Mouse (Mus musculus) forebrain, embryonic 16.5 days (tissue): ENCODE measurements around the gene Sf3b5. TPM values are rescaled to one million over a fixed set of nuclear protein-coding genes. Genes with fewer than 3 reads are reported as not detected.

ENCODE experiments used
- ATAC-seq: fragments of 200-750 bp; cut with Nextera tagmentation; 2 replicates; pipeline ENCODE4 v1.8.0; 2017; ENCODE audit warnings: mild to moderate bottlenecking, moderate library complexity
- H3K27ac ChIP-seq: fragments of 300-500 bp; sonication (generic); 2 replicates; pipeline ENCODE4 v1.5.1; 2014; ENCODE audit warnings: low read length, control low read depth
- H3K27me3 ChIP-seq: fragments of 300-500 bp; sonication (generic); replicated peaks from 2 replicates; pipeline ENCODE4 v1.6.1; 2014; ENCODE audit warnings: low read length; ENCODE audit not compliant: control insufficient read depth, insufficient read depth
- H3K36me3 ChIP-seq: fragments of 300-500 bp; sonication (generic); 2 replicates; pipeline ENCODE4 v1.6.1; 2014; ENCODE audit not compliant: control insufficient read depth, insufficient read depth
- H3K4me1 ChIP-seq: fragments of 300-500 bp; sonication (generic); replicated peaks from 2 replicates; pipeline ENCODE4 v1.6.1; 2014; ENCODE audit warnings: low read length; ENCODE audit not compliant: control insufficient read depth, insufficient read depth
- H3K4me2 ChIP-seq: fragments of 300-500 bp; sonication (generic); 2 replicates; pipeline ENCODE4 v1.6.1; 2014; ENCODE audit warnings: mild to moderate bottlenecking, low read length, control low read depth
- H3K4me3 ChIP-seq: fragments of 300-500 bp; sonication (generic); replicated peaks from 2 replicates; pipeline ENCODE4 v1.5.1; 2014; ENCODE audit warnings: mild to moderate bottlenecking, low read length, control low read depth
- H3K9ac ChIP-seq: fragments of 300-500 bp; sonication (generic); replicated peaks from 2 replicates; pipeline ENCODE4 v1.6.1; 2014; ENCODE audit warnings: low read depth, low read length, control low read depth
- H3K9me3 ChIP-seq: fragments of 300-500 bp; sonication (generic); 2 replicates; pipeline ENCODE4 v1.6.1; 2016; ENCODE audit warnings: low read length; ENCODE audit not compliant: control insufficient read depth
- WGBS: fragments of 180-500 bp; shearing (Covaris S2); extraction: QIAGEN DNeasy Blood & Tissue Kit; methylation state at CpG from one replicate; pipeline ENCODE4 v1.1.7; 2014; 5-methylcytosine and 5-hydroxymethylcytosine counted together
- polyA plus RNA-seq: library from polyadenylated mRNA; unstranded; fragments of >200 nt; fragmentation: Nextera tagmentation; extraction: Ambion mirVana; gene quantifications from 2 replicates; pipeline ENCODE4 v1.2.1, GENCODE M21; 2015

The Sf3b5 gene
- polyA plus RNA-seq, 1 experiment from 2014 or later = 25.1 TPM

- H3K4me2 ChIP-seq = no peak overlapping the region
- H3K4me1 ChIP-seq = no peaks in the 10 kb centered on the region
- H3K36me3 ChIP-seq = no peaks in the 10 kb centered on the region
- no peaks in the 10 kb centered on the region for H3K27me3 ChIP-seq
- no peak for ATAC-seq
- H3K9me3 ChIP-seq = no peaks in the 10 kb centered on the region
- no peak overlapping the region for H3K4me3 ChIP-seq
- 86% methylated on average over 3 of the region's 3 CpGs for WGBS
- no peak overlapping the region for H3K9ac ChIP-seq
- no peak overlapping the region for H3K27ac ChIP-seq
Observed at GRCm38 (mm10) chr10:12975461-12975860, 29.7 kb upstream of the Sf3b5 start.

GRCm38 (mm10) chr10:12975957-12976356 is 29.2 kb upstream of the Sf3b5 start:
- Histone ChIP-seq H3K4me1 (no peaks in the 10 kb centered on the region), H3K27ac (no peak overlapping the region), H3K27me3 (no peaks in the 10 kb centered on the region), H3K9me3 (no peaks in the 10 kb centered on the region), H3K9ac (no peak overlapping the region), H3K4me2 (no peak overlapping the region), H3K36me3 (no peaks in the 10 kb centered on the region), H3K4me3 (no peak overlapping the region)
- WGBS = 83% methylated on average over 7 of the region's 7 CpGs
- ATAC-seq = no peak

GRCm38 (mm10) chr10:12976552-12976951 is 28.6 kb upstream of the Sf3b5 start:
- Histone ChIP-seq H3K4me1 (no peaks in the 10 kb centered on the region), H3K4me3 (no peak overlapping the region), H3K36me3 (no peaks in the 10 kb centered on the region), H3K9me3 (no peaks in the 10 kb centered on the region), H3K27me3 (no peaks in the 10 kb centered on the region), H3K4me2 (no peak overlapping the region), H3K27ac (no peak overlapping the region), H3K9ac (no peak overlapping the region)
- ATAC-seq = no peak
- 97% methylated on average over 7 of the region's 7 CpGs for WGBS

- Histone ChIP-seq H3K27ac (no peak overlapping the region), H3K4me1 (no peaks in the 10 kb centered on the region), H3K9me3 (no peaks in the 10 kb centered on the region), H3K27me3 (no peaks in the 10 kb centered on the region), H3K9ac (no peak overlapping the region), H3K4me2 (no peak overlapping the region), H3K4me3 (no peak overlapping the region), H3K36me3 (no peaks in the 10 kb centered on the region)
- 72% methylated on average over 9 of the region's 9 CpGs for WGBS
- no peak for ATAC-seq
Observed at GRCm38 (mm10) chr10:12977787-12978212, 27.3 kb upstream of the Sf3b5 start.

- WGBS = 83% methylated on average over 7 of the region's 7 CpGs
- no peaks in the 10 kb centered on the region for H3K9me3 ChIP-seq
- H3K9ac ChIP-seq = no peak overlapping the region
- H3K4me2 ChIP-seq = no peak overlapping the region
- H3K4me3 ChIP-seq = no peak overlapping the region
- H3K27ac ChIP-seq = no peak overlapping the region
- ATAC-seq = no peak
- H3K27me3 ChIP-seq = no peaks in the 10 kb centered on the region
- H3K4me1 ChIP-seq = no peaks in the 10 kb centered on the region
- no peaks in the 10 kb centered on the region for H3K36me3 ChIP-seq
Observed at GRCm38 (mm10) chr10:12981071-12981470, 24.1 kb upstream of the Sf3b5 start.

- H3K27ac ChIP-seq = no peak overlapping the region
- no peak overlapping the region for H3K4me3 ChIP-seq
- H3K36me3 ChIP-seq = no peaks in the 10 kb centered on the region
- 68% methylated on average over 3 of the region's 3 CpGs for WGBS
- H3K9ac ChIP-seq = no peak overlapping the region
- no peaks in the 10 kb centered on the region for H3K4me1 ChIP-seq
- no peak for ATAC-seq
- H3K27me3 ChIP-seq = no peaks in the 10 kb centered on the region
- no peaks in the 10 kb centered on the region for H3K9me3 ChIP-seq
- no peak overlapping the region for H3K4me2 ChIP-seq
Observed at GRCm38 (mm10) chr10:12983516-12983915, 21.6 kb upstream of the Sf3b5 start.

DNA sequence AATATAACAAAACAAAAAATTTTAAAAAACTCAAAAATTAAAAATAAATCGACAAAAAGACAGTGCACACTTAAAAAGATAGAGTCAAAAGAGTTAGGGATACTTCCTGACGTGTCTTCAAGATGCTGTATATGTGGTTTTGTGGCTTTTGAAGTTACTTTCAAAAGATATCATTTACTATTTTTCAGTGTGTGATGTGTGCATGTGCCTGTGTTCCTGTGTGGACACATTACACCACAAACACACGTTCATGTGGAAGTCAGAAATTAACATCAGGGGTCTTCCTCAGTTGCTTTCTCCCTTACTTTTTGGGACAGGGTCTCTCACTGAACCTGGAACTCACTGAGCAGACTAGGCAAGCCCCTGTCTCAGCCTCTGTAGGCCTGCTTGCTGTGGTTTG is 20.1 kb upstream of the Sf3b5 start:
- no peak overlapping the region for H3K4me2 ChIP-seq
- WGBS = 86% methylated on average over 3 of the region's 3 CpGs

GRCm38 (mm10) chr10:12986485-12986884 is 18.7 kb upstream of the Sf3b5 start:
- no peak overlapping the region for H3K4me3 ChIP-seq
- H3K4me2 ChIP-seq = no peak overlapping the region
- H3K9me3 ChIP-seq = no peaks in the 10 kb centered on the region
- 22% methylated on average over 5 of the region's 5 CpGs for WGBS
- H3K36me3 ChIP-seq = no peaks in the 10 kb centered on the region
- H3K27ac ChIP-seq = no peak overlapping the region
- peak; percentile 82 for ATAC-seq
- no peaks in the 10 kb centered on the region for H3K27me3 ChIP-seq
- no peak overlapping the region for H3K9ac ChIP-seq
- H3K4me1 ChIP-seq = no peaks in the 10 kb centered on the region

More for the DNA sequence above, 20.1 kb upstream of the Sf3b5 start:
- no peaks in the 10 kb centered on the region for H3K9me3 ChIP-seq
- H3K4me3 ChIP-seq = no peak overlapping the region
- ATAC-seq = no peak
- H3K4me1 ChIP-seq = no peaks in the 10 kb centered on the region
- no peak overlapping the region for H3K27ac ChIP-seq
- no peaks in the 10 kb centered on the region for H3K36me3 ChIP-seq
- no peaks in the 10 kb centered on the region for H3K27me3 ChIP-seq
- no peak overlapping the region for H3K9ac ChIP-seq

- peak; percentile 21; the same call in 1 of the 2 replicates for ATAC-seq
- H3K27me3 ChIP-seq = no peaks in the 10 kb centered on the region
- H3K27ac ChIP-seq = no peak overlapping the region
- no peak overlapping the region for H3K4me3 ChIP-seq
- no peaks in the 10 kb centered on the region for H3K9me3 ChIP-seq
- H3K4me1 ChIP-seq = no peaks in the 10 kb centered on the region
- H3K36me3 ChIP-seq = no peaks in the 10 kb centered on the region
- WGBS = 54% methylated on average over 4 of the region's 4 CpGs
- H3K9ac ChIP-seq = no peak overlapping the region
- H3K4me2 ChIP-seq = no peak overlapping the region
Observed at GRCm38 (mm10) chr10:12986943-12987342, 18.2 kb upstream of the Sf3b5 start.

- H3K36me3 ChIP-seq = no peaks in the 10 kb centered on the region
- H3K27me3 ChIP-seq = no peaks in the 10 kb centered on the region
- H3K4me1 ChIP-seq = no peaks in the 10 kb centered on the region
- no peak overlapping the region for H3K4me2 ChIP-seq
- ATAC-seq = no peak
- 85% methylated on average over 5 of the region's 5 CpGs for WGBS
- no peaks in the 10 kb centered on the region for H3K9me3 ChIP-seq
- no peak overlapping the region for H3K9ac ChIP-seq
- H3K27ac ChIP-seq = no peak overlapping the region
- H3K4me3 ChIP-seq = no peak overlapping the region
Observed at GRCm38 (mm10) chr10:12991953-12992352, 13.2 kb upstream of the Sf3b5 start.
